Mouse (Mus musculus) cerebellum, adult 2 months (tissue): Measurements from ENCODE around the gene Zmat5.

ENCODE experiments used
- CTCF ChIP-seq: fragments of 200-500 bp; IDR thresholded peaks from 2 replicates; pipeline ENCODE4 v1.5.1; 2011; ENCODE audit warnings: low read depth, mild to moderate bottlenecking, control low read depth, low read length, moderate library complexity, borderline replicate concordance; ENCODE audit not compliant: insufficient read depth
- POLR2A ChIP-seq: fragments of 200-500 bp; IDR thresholded peaks from 2 replicates; pipeline ENCODE4 v1.6.1; 2011; ENCODE audit warnings: low read length, control low read depth, borderline replicate concordance; ENCODE audit not compliant: insufficient read depth

- TF ChIP-seq POLR2A (no peak), CTCF (no peak)
Measured at GRCm38 (mm10) chr11:4692162-4692561, 12.3 kb upstream of the Zmat5 start.
